Mouse (Mus musculus): Measurements from ENCODE around the gene Ldb2. TPM values are rescaled to one million over a fixed set of nuclear protein-coding genes. Genes with fewer than 3 reads are reported as not detected.

The Ldb2 gene
- polyA plus RNA-seq, 1 experiment from 2014 or later: 41.0 TPM

- WGBS: 59% methylated on average over 2 of the region's 2 CpGs
- ATAC-seq: no peak
Observed at GRCm38 (mm10) chr5:44670336-44670735, 129.1 kb downstream of the Ldb2 start.

GRCm38 (mm10) chr5:44667907-44668306, 131.6 kb downstream of the Ldb2 start:
- no peaks in the 10 kb centered on the region for H3K27me3 ChIP-seq (replicated peaks; ENCODE audit: control insufficient read depth, insufficient read depth, low read length)
- H3K9me3 ChIP-seq (ENCODE audit: control insufficient read depth, low read length): no peaks in the 10 kb centered on the region
- H3K36me3 ChIP-seq (ENCODE audit: control insufficient read depth, insufficient read depth, low read length): no peaks in the 10 kb centered on the region
- no peak overlapping the region for H3K27ac ChIP-seq (ENCODE audit: low read depth, low read length)
- ATAC-seq: peak; percentile 30; the same call in 1 of the 2 replicates
- no peak overlapping the region for H3K9ac ChIP-seq (ENCODE audit: low read depth, low read length)
- 54% methylated on average over 3 of the region's 3 CpGs for WGBS
- no peak overlapping the region for H3K4me2 ChIP-seq (ENCODE audit: low read length)
- H3K4me3 ChIP-seq (ENCODE audit: low read length): no peak overlapping the region
- H3K4me1 ChIP-seq (ENCODE audit: control insufficient read depth, insufficient read depth, low read depth, low read length): no peaks in the 10 kb centered on the region

More at GRCm38 (mm10) chr5:44670336-44670735, 129.1 kb downstream of the Ldb2 start:
- Histone ChIP-seq H3K9me3 (ENCODE audit: control insufficient read depth, low read length) (no peaks in the 10 kb centered on the region), H3K4me2 (ENCODE audit: low read length) (no peak overlapping the region), H3K27me3 (replicated peaks; ENCODE audit: control insufficient read depth, insufficient read depth, low read length) (no peaks in the 10 kb centered on the region), H3K9ac (ENCODE audit: low read depth, low read length) (no peak overlapping the region), H3K27ac (ENCODE audit: low read depth, low read length) (no peak overlapping the region), H3K4me1 (ENCODE audit: control insufficient read depth, insufficient read depth, low read depth, low read length) (no peaks in the 10 kb centered on the region), H3K4me3 (ENCODE audit: low read length) (no peak overlapping the region), H3K36me3 (ENCODE audit: control insufficient read depth, insufficient read depth, low read length) (no peaks in the 10 kb centered on the region)

DNA sequence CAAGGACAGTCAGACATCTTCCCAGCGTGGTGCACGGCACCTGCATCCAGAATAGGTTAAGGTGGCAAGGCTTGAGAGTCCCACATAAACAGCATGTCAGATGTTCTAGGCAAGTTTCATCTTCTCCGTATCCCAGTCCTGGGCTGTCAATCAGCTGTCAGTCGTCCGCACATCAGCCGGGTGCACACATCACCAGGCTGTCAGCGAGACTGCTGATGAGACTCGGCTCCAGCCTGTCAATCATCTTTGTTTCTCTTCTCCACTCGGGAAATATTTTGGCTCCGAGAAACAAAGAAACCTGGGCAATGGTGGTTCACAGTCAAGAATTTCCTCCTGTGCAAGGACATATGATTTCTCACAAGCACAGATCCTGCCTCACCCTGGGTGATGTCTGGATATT, 132.1 kb downstream of the Ldb2 start:
- Histone ChIP-seq H3K9me3 (ENCODE audit: control insufficient read depth, low read length) (no peaks in the 10 kb centered on the region), H3K36me3 (ENCODE audit: control insufficient read depth, insufficient read depth, low read length) (no peaks in the 10 kb centered on the region), H3K4me3 (ENCODE audit: low read length) (no peak overlapping the region), H3K4me2 (ENCODE audit: low read length) (no peak overlapping the region), H3K27ac (ENCODE audit: low read depth, low read length) (no peak overlapping the region), H3K9ac (ENCODE audit: low read depth, low read length) (no peak overlapping the region), H3K4me1 (ENCODE audit: control insufficient read depth, insufficient read depth, low read depth, low read length) (no peaks in the 10 kb centered on the region), H3K27me3 (replicated peaks; ENCODE audit: control insufficient read depth, insufficient read depth, low read length) (no peaks in the 10 kb centered on the region)
- WGBS: 63% methylated on average over 10 of the region's 10 CpGs
- ATAC-seq: peak; percentile 65; the same call in 1 of the 2 replicates

GRCm38 (mm10) chr5:44659651-44660050, 139.8 kb downstream of the Ldb2 start:
- 88% methylated on average over 11 of the region's 11 CpGs for WGBS
- Histone ChIP-seq H3K27me3 (replicated peaks; ENCODE audit: control insufficient read depth, insufficient read depth, low read length) (no peaks in the 10 kb centered on the region), H3K36me3 (ENCODE audit: control insufficient read depth, insufficient read depth, low read length) (no peaks in the 10 kb centered on the region), H3K4me3 (ENCODE audit: low read length) (no peak overlapping the region), H3K9ac (ENCODE audit: low read depth, low read length) (no peak overlapping the region), H3K4me2 (ENCODE audit: low read length) (no peak overlapping the region), H3K27ac (ENCODE audit: low read depth, low read length) (no peak overlapping the region), H3K4me1 (ENCODE audit: control insufficient read depth, insufficient read depth, low read depth, low read length) (no peaks in the 10 kb centered on the region), H3K9me3 (ENCODE audit: control insufficient read depth, low read length) (no peaks in the 10 kb centered on the region)
- ATAC-seq: no peak

DNA sequence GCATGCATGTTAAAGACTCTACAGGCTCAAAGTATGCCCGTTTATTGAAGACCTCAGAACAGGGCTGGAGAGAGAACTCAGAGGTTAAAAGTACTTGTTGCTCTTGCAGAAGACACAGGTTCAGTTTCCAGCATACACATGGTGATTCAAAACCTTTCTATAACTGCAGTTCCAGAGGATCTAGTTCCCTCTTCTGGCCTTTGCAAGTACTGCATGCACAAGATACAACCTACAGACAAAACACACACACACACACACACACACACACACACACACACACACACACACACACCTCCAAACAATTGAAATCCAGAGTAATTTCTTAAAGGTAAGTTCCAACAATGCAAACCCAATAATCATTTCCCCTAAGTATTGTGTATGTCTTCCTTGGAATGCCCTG, 142.8 kb downstream of the Ldb2 start:
- 80% methylated on average over 1 of the region's 1 CpGs for WGBS
- no peak overlapping the region for H3K27ac ChIP-seq (ENCODE audit: low read depth, low read length)
- no peaks in the 10 kb centered on the region for H3K27me3 ChIP-seq (replicated peaks; ENCODE audit: control insufficient read depth, insufficient read depth, low read length)
- no peak overlapping the region for H3K4me3 ChIP-seq (ENCODE audit: low read length)
- no peaks in the 10 kb centered on the region for H3K36me3 ChIP-seq (ENCODE audit: control insufficient read depth, insufficient read depth, low read length)
- no peak overlapping the region for H3K9ac ChIP-seq (ENCODE audit: low read depth, low read length)
- ATAC-seq: no peak
- H3K4me1 ChIP-seq (ENCODE audit: control insufficient read depth, insufficient read depth, low read depth, low read length): no peaks in the 10 kb centered on the region
- H3K4me2 ChIP-seq (ENCODE audit: low read length): no peak overlapping the region
- no peaks in the 10 kb centered on the region for H3K9me3 ChIP-seq (ENCODE audit: control insufficient read depth, low read length)

- H3K9me3 ChIP-seq (ENCODE audit: control insufficient read depth, low read length): no peaks in the 10 kb centered on the region
- no peaks in the 10 kb centered on the region for H3K4me1 ChIP-seq (ENCODE audit: control insufficient read depth, insufficient read depth, low read depth, low read length)
- peak overlapping the region; percentile 19; the same call in 1 of the 2 replicates for H3K4me2 ChIP-seq (ENCODE audit: low read length)
- H3K9ac ChIP-seq (ENCODE audit: low read depth, low read length): no peak overlapping the region
- H3K4me3 ChIP-seq (ENCODE audit: low read length): no peak overlapping the region
- H3K27me3 ChIP-seq (replicated peaks; ENCODE audit: control insufficient read depth, insufficient read depth, low read length): no peaks in the 10 kb centered on the region
- no peaks in the 10 kb centered on the region for H3K36me3 ChIP-seq (ENCODE audit: control insufficient read depth, insufficient read depth, low read length)
- H3K27ac ChIP-seq (ENCODE audit: low read depth, low read length): no peak overlapping the region
- ATAC-seq: peak; percentile 71
- WGBS: 6% methylated on average over 9 of the region's 9 CpGs
Observed at GRCm38 (mm10) chr5:44654403-44654802, 145.1 kb downstream of the Ldb2 start.

DNA sequence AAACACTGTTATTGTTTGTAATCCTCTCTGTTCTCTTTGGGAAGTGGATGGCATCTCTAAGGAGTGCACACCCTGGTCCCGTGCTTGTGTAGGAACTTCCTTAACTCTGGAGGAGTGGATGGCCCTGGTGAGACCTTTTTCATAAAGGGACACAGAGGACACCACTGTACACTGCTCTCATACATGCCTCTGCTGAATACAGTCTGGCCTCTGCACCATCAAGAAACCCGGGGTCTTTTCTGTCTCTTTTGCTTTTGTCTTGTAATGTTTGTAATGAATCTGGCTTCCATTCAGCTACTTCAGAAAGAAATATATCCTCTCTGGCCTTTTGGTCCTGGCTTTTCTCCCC, 152.7 kb downstream of the Ldb2 start:
- no peaks in the 10 kb centered on the region for H3K36me3 ChIP-seq (ENCODE audit: control insufficient read depth, insufficient read depth, low read length)
- WGBS: 39% methylated on average over 2 of the region's 2 CpGs
- ATAC-seq: no peak

DNA sequence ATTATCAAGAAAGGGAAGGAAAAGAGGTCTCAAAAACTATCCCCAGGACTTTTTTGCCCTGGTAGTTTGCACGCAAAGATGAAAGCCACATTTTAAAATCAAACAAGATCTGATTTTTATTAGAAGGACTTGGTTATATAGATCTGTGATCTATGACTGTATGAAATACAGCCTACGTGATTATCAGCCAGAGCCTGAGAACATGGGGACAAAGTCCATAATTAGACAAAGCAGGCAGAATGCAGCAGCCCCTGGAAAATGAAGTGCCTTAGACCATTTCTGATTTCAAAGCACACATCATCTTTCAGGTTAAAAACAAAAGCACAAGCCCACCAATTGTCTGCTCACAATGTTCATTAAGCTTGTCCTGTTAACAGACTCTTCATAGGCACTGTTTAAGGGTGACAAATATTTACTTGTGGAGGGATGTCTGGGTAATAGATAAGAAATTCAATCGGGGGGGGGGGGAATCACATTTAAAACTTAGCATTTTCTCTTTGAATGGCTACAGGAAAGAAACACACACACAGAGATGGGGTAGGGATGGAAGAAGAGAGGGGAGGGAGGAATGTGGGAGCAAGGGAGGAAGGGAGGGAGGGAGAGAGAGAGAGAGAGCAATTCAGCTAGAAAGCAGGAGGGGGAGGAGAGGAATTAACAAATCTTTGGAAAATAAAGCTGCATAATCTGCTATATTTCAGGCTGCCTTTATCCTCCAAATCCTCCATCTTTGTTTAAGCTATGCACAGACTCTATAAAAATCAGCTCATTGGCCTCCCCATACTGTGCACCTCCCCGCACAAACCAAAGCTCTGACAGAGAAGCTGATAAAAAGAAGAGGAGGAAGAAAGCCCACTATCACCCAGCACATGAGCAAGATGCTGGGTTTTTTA, 153.3 kb downstream of the Ldb2 start:
- Histone ChIP-seq H3K27ac (ENCODE audit: low read depth, low read length) (no peak overlapping the region), H3K9me3 (ENCODE audit: control insufficient read depth, low read length) (no peaks in the 10 kb centered on the region), H3K4me2 (ENCODE audit: low read length) (no peak overlapping the region), H3K36me3 (ENCODE audit: control insufficient read depth, insufficient read depth, low read length) (no peaks in the 10 kb centered on the region), H3K9ac (ENCODE audit: low read depth, low read length) (no peak overlapping the region), H3K4me3 (ENCODE audit: low read length) (no peak overlapping the region), H3K27me3 (replicated peaks; ENCODE audit: control insufficient read depth, insufficient read depth, low read length) (no peaks in the 10 kb centered on the region), H3K4me1 (ENCODE audit: control insufficient read depth, insufficient read depth, low read depth, low read length) (no peaks in the 10 kb centered on the region)
- no peak for ATAC-seq
- WGBS: 71% methylated on average over 4 of the region's 4 CpGs

More for the DNA sequence above, 152.7 kb downstream of the Ldb2 start:
- no peaks in the 10 kb centered on the region for H3K9me3 ChIP-seq (ENCODE audit: control insufficient read depth, low read length)
- no peak overlapping the region for H3K27ac ChIP-seq (ENCODE audit: low read depth, low read length)
- no peak overlapping the region for H3K9ac ChIP-seq (ENCODE audit: low read depth, low read length)
- H3K4me2 ChIP-seq (ENCODE audit: low read length): no peak overlapping the region
- no peaks in the 10 kb centered on the region for H3K27me3 ChIP-seq (replicated peaks; ENCODE audit: control insufficient read depth, insufficient read depth, low read length)
- no peaks in the 10 kb centered on the region for H3K4me1 ChIP-seq (ENCODE audit: control insufficient read depth, insufficient read depth, low read depth, low read length)
- no peak overlapping the region for H3K4me3 ChIP-seq (ENCODE audit: low read length)

DNA sequence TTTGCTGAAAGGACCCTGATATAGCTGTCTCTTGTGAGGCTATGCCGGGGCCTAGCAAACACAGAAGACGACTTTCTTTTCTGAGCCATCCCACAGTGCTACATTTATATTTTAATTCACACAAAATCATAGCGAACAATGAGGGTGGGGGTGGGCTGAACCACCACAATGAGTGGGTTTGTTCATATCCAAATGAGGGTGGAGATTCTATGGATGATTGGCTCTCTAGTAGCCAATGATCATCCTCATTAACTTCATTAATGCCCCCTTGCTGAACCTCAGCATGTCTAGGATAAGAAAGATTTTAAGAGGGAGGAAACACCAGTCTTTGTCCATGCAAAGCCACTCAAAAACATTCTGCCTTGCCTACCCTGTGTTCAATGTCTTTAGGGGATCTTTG, 156.4 kb downstream of the Ldb2 start:
- Histone ChIP-seq H3K9ac (ENCODE audit: low read depth, low read length) (no peak overlapping the region), H3K4me3 (ENCODE audit: low read length) (no peak overlapping the region), H3K36me3 (ENCODE audit: control insufficient read depth, insufficient read depth, low read length) (no peaks in the 10 kb centered on the region), H3K4me2 (ENCODE audit: low read length) (no peak overlapping the region), H3K27ac (ENCODE audit: low read depth, low read length) (no peak overlapping the region), H3K9me3 (ENCODE audit: control insufficient read depth, low read length) (no peaks in the 10 kb centered on the region), H3K27me3 (replicated peaks; ENCODE audit: control insufficient read depth, insufficient read depth, low read length) (no peaks in the 10 kb centered on the region), H3K4me1 (ENCODE audit: control insufficient read depth, insufficient read depth, low read depth, low read length) (no peaks in the 10 kb centered on the region)
- no peak for ATAC-seq
- 53% methylated on average over 3 of the region's 3 CpGs for WGBS

All from hindbrain, embryonic 16.5 days (tissue).